Mouse (Mus musculus): ENCODE data around the gene Chuk. TPM values are rescaled to one million over a fixed set of nuclear protein-coding genes. Genes with fewer than 3 reads are reported as not detected.
"Not testable (repeated sequence)": the region's sequence is repeated elsewhere in the genome, so short reads cannot be mapped to it uniquely, and the experiment has no call there.

Gene Chuk
- polyA plus RNA-seq (2012; rRNA removed) = 102 and 117 TPM in 2 replicates

DNA sequence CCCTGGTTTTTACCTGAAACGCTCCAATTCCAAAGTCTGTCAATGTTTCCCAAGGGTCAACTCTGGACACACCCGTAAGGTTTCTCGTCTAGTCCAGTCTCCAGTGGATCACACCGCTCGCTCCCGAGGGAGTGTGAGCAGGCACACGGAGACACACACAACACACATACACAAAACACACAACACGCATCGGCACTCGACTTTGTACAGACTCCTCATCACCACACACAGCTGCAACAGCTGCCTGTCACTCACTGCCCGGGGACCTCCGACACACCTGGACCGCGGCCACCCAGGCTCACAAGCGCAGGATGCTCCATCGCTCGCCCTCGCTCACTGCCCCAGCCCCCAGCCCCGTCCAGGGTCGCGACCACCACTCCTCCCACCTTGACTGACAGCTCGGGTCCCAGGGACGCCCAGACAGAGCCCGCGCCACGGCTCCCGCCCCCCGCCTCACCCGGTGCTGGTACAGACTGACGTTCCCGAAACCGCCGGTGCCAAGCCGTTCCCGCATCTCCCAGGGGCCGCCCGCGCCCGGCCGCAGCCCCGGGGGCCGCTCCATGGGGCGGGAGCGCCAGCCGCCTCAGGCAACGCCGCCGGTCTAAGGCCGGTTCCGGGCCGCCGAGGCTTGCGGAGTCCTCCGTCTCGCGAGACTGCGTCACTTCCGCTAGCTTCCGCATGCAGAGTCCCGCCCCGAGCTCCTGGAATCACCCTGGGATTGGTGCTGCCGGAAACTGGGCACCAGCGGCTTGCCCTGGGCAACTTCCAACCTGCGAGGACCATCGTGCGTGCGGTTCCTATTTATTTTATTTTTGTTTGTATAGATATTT lies at the start of gene Chuk:
Chuk (minus strand) TSS at position 650 of the 830 bp plus-strand sequence.
- DNase-seq (ENCODE audit: extremely low spot score in 1 of 2, low spot score in 1 of 2) = peak; percentile 89 to 96

DNA sequence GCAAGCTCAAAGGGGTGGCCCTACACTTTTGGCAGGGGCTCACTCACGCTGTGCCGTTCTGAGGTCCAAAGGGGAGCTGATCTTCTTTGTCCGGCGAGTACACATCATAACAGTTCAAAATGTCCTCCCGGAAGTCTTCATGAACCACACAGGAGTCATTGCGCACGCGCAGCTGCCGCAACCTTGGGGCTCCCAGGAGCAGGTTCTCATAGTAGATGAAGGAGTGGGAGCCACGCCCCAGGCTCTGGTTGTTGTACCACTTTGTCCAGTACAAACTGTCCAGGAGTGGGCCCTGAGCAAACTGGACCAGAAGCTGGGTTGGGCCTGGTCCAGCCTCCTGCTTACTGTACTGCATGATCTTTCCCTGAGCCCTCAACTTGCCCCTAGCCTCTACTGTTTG lies 49.7 kb upstream of the Chuk start:
- no peak for DNase-seq (ENCODE audit: extremely low spot score in 1 of 2, low spot score in 1 of 2)

DNA sequence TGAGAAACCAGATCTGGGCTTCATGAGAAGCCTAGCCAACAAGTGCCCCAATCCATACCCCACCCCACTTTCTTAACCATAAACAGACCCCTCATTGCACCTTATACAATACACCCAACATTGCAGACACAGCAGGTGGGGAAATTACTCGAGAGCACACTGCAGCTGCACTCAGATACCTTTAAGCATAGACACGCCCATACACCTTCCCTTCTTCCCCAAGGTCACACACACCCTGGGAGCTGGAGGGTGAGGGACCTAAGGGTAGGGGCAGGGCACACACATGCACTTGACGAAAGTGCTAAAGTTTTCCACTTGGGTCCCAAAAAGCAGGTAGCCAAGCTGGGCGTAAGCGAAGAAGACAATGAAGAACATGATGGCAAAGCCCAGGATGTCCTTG lies 46.5 kb upstream of the Chuk start:
- no peak for DNase-seq (ENCODE audit: extremely low spot score in 1 of 2, low spot score in 1 of 2)

DNA sequence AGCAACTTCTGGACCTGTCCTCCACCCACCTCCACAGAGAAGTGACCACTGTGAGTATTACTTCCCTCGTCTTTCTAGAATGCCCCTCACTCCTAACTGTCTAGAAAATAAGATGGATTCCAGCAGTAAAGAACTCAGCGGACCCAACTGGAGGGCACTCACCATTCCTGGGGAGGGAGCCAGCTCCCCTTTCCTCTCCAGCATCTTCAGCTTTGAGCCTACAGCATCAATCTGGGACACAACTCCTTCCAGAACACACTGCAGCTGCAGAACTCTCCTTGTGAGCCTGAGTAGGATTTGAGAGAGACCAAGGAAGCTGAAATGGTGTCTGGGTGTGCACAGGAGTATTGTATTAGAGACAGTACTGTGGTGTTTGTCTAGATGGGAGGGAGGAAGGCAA lies 41.7 kb upstream of the Chuk start:
- DNase-seq (ENCODE audit: extremely low spot score in 1 of 2, low spot score in 1 of 2) = no peak

DNA sequence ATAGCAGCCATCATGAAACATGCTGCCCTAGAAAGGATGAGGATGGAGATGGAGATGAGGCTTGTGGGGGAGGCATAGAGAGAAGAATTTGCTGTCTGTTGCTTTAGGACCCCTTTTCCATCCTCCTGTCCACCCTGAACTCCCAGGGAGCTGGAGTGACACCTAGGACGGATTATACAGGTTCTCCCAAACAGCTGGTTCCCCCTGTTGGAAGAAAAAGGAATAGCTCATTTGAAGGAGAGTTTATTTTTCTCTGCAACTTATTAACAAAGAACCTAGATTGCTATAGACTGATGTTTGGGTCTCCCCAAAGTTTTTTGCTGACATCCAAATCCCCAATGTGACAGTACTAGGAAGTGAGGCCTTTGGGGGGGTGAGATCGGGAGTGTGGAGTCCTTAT lies 41.1 kb upstream of the Chuk start:
- no peak for DNase-seq (ENCODE audit: extremely low spot score in 1 of 2, low spot score in 1 of 2)

DNA sequence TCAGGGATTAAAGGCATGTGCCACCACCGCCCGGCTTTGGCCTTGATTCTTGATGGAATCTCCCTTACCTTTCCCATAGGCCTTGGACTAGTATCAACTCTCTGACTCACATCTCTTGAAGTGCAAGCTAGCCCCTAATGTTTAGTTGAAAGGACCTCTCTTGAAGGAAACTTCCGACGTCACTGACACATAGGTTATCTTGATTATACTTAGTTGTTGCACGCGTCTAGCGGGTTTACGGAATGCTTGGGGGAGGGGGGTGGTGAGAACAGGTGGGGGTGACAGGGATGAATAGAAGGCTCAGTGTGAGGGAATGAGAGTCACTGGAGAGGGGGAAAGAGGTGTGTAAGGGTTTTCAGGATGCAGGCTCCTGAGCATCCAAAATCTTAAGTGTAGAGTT lies 39.7 kb upstream of the Chuk start:
- DNase-seq (ENCODE audit: extremely low spot score in 1 of 2, low spot score in 1 of 2) = no peak

DNA sequence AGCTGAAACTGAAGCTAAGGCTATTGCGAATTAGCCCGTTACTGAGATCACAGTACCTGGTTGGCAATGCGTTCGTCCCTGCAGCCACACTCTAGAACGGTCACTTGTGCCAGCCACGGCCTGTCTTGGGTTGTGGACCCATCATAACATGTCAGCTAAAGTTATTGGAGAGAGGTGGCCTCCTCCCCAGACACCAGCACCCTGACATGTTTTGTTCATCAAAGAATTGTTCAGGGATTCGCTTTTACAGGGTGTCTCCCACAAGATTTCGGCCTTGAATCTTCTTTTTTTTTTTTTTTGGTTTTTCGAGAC lies 39.2 kb upstream of the Chuk start:
- DNase-seq (ENCODE audit: extremely low spot score in 1 of 2, low spot score in 1 of 2) = no peak

DNA sequence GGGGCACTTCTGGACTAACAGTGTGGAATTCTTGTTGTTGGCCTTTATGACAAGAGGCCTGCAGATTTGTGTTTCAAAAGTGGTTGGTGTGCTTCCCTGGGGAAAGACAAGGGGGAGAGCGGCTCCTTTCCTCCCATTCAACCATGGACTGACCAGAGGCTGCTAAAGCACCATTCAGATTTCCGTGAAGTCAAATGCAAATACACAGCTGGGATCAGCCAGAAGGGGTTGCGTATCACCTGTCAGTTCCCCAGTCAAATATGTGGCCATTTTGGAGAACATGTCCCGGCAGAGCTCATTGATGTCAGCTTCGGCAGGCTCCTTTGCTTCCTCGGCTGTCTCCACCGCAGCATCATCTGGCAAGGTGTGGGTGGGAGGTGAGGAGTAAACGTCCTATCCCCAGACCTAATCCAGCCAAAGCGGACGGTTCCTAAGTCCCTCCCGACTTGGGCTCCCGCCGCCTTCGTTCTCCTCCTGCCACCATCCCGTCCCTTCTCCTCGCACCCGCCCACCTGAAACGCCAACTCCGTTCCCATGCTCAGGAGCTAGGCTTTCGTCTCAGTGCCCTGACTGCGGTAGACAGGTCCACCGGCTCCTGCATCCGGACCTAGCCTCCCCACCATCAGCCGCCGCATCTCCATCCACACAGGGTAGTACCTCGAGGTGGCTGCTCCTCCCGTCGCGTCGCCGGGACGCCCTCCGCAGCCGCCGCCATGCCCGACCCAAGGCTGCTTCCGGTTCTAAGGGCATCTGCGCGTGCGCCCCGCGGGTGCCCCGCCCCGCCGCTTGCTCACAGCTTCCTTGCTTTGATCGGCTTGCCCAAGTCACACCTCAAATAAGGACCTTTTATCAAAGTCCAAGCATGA lies 38.7 kb upstream of the Chuk start, which contains the start of gene Bloc1s2:
Bloc1s2 (minus strand) TSS at position 745 of the 866 bp plus-strand sequence.
- peak; percentile 76 to 93 for DNase-seq (ENCODE audit: extremely low spot score in 1 of 2, low spot score in 1 of 2)

DNA sequence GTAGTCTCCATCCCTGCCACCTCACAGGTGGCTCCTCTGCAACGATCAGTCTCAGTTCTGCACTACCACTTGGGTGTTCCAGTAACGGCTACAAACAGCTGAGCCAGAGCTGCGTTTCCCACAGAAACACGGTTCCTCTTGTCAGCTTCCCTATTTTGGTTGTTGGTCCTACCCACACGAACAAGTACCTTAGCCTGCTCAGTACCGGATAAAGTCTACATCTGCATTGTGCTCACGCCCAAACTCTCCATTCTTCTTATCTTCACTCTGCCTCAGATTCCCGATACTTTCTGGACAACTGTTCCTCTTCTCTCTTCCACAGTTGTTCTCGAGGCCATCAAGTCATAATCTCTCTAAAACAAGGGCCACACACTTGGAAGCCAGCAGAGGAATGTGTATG lies 37.1 kb upstream of the Chuk start:
- DNase-seq (ENCODE audit: extremely low spot score in 1 of 2, low spot score in 1 of 2) = no peak

DNA sequence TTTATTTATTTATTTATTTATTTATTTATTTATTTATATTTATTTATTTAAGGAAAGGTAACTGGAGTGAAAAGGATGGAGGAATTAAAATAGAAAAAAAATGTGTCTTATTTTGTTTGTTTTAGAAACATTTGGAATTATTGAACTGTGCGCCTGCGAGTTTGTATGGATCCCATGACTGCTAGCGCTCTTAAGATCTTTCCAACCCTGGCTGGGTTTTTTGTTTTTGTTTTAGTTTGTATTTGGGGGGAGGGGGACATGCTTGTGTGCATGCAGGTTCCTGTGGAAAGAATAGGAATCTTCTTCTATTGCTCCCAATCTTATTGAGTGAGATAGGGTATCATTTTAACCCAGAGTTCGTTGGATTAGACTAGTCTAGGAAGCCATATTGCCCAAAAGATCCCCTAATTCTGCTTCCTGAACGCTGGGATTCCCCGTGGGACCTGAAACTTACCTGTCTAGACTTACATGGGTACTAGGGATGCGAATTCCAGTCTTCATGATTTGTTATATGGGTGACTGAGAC lies 28.7 kb upstream of the Chuk start:
- DNase-seq (ENCODE audit: extremely low spot score in 1 of 2, low spot score in 1 of 2) = no peak

DNA sequence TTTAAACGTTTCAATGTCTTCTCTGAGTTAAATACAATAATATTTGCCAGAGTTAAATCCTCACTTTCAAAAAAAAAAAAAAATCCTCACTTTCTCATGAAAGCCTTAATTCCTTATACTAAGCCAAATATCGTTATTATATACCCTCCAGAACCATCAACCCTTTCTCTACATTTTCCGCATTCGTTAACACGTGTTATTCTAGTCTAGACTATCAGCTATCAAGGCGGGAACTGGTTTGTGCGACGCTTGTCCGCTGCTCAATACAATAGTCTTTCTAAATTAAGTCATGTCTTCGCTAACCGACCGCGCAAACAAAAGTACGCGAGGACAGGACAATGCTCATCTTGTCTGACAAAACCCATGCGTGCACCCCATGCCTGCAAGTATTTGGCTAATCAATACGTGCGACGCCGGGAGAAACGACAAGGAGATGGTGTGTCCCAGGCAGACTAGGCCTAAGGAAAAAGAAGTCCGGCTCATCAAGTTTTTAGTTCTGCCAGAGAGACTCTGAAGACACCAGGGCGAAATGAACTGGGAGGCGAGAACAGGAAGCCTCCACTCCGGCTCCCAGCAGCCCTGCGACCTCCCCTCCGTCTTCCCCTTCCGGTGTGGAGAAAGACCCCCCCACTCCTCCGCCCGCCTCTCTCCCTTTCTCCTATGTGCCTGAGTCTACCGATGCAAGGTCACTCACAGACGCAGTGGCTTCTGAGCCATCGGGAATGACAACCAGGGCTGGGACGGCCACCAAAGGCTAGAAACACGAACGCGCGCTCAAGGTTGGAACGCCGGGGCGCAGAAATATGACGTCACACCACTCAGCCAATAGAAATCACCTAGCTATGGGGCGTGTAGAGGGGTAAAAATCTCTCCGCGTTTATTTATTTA lies 28.0 kb upstream of the Chuk start, which contains the start of gene Cwf19l1:
Cwf19l1 (minus strand) TSS at position 805 of the 888 bp plus-strand sequence.
- peak; percentile 73 to 92 for DNase-seq (ENCODE audit: extremely low spot score in 1 of 2, low spot score in 1 of 2)

DNA sequence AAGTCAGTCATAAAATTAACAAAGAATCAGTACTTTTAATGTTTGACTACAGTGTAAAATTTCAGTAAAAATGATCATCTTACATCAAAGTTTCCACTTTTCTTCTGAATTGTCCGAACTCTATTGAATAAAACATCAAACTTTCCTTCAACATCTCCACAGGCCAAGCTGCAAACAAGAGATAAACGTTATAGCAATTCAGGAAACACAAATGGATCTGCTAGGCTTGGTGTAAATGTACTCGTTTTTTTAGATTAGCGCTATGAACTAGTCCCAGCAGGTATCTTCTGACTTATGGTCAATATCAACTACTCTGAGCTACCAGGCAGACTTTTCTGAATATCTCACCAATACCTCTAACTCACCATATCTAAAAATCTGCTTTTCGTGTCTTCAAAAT lies 25.6 kb upstream of the Chuk start:
- DNase-seq (ENCODE audit: extremely low spot score in 1 of 2, low spot score in 1 of 2) = no peak

DNA sequence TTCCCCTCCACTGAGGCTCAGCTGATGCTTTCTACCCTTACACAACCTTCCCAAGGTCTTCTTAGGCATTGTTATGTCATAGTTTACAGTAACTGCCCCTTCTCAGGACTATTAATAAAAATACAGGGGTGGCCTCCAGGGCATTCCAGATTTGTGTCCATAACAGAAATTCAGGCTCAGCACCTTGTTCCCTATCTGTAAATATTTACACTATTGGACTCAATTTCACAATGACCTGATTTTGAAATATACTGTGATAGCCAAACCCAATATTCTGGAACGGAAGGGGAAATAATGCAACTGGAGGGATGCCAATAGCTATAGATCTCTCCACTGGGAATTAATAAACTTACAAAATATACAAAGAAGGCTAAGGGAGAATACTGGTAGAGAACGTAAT lies 21.3 kb upstream of the Chuk start:
- no peak for DNase-seq (ENCODE audit: extremely low spot score in 1 of 2, low spot score in 1 of 2)

DNA sequence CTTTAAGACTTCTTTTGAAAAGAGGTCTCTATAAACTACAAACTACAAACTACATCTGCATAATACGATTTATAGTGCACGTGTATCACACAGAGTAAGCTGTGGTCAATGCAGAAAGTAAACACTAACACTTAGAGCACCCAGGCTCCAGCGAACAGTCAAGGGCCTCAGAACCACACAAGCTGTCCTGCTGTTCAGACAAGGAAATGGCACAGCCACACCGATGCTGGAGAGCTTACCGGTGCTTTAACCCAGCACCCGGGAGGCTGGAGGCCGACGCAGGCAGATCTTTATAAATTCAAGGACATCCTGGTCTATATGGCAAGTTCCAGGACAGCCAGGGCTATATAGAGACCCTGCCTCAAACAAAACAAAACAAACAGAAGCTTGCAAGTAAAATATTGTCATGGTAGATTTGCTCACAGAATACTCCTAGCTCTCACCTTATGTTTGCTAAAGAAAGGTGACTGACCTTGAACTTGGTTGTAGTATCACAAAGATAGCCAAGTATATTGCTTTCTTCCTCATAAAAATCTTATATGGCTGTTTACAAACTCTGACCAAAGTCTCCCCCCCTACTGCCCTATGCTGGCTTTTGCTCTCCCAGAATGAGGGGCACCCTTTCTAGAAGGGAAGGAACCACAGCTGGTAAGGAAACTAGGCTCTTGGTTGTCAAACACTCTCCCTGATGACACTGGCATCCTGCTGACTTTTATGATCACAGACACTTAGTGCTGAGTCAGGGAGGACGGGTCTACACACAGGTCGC lies 20.6 kb upstream of the Chuk start:
- DNase-seq (ENCODE audit: extremely low spot score in 1 of 2, low spot score in 1 of 2) = no peak

DNA sequence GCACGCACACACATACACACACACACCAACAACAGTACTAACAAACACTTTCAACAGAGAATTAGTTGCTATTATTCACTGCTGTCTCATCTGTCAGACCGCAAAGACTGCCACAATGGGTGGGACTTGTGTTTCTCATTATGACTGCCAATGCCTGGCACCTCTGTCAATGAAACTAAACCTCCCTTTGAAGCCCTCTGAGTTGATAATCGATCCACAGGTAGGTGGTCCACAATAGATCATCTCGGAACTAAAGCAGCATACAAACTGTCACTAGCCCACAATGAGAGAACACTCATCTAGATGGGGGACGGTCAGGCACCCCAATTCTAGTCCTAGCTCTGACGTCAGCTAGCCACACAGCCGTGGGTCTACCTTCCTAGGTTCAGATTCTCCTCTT lies 13.9 kb upstream of the Chuk start:
- DNase-seq (ENCODE audit: extremely low spot score in 1 of 2, low spot score in 1 of 2) = no peak

DNA sequence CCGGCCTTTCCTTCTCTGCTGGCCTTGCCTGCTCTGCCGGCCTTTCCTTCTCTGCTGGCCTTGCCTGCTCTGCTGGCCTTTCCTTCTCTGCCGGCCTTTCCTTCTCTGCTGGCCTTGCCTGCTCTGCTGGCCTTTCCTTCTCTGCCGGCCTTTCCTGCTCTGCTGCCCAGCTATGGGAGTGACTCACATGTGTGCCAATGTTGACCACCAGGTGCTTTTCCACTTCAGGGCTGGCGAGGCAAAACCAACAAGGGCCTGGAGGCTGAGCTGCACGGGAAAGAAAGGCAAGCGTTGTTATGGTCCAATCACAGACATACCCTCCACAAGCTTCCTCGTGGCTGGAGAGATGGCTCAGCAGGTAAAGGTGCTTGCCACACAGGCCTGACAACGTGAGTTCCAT lies 13.4 kb upstream of the Chuk start:
- DNase-seq (ENCODE audit: extremely low spot score in 1 of 2, low spot score in 1 of 2) = not testable (repeated sequence)

DNA sequence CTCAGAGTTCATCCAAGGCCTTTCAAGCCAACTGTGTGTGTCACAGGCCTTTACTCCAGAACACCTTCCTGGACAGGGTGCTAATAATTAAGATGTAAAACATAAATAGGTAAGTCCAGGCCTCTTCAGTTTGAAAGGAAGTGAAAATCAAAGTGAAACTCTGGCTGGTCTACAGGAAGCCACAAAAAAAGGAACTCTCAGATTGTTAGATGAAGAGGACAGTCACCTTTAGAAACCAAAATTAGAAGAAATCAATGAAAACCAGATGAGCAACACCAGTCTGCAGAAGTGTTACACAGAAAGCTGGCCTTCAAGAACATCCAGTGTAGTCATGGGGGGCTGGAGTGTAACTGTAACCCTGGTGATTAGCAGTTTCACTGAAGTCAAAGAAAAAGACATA lies 10.5 kb upstream of the Chuk start:
- no peak for DNase-seq (ENCODE audit: extremely low spot score in 1 of 2, low spot score in 1 of 2)

DNA sequence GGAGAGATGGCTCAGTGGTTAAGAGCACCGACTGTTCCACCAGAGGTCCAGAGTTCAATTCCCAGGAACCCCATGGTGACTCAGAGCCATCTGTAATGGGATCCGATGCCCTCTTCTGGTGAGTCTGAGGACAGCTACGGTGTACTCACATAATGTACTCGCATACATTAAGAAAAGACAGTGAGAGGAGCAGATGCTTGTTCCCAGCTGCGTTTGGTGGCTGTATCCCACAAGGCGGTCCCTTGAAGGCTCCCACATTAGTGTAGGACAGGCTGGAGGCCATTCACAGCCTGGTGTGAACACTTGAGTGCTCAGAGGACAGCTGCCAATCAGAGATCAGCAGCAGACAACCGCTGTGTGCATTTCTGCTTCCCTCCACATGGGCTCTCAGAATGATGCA lies 4.4 kb upstream of the Chuk start:
- no peak for DNase-seq (ENCODE audit: extremely low spot score in 1 of 2, low spot score in 1 of 2)

DNA sequence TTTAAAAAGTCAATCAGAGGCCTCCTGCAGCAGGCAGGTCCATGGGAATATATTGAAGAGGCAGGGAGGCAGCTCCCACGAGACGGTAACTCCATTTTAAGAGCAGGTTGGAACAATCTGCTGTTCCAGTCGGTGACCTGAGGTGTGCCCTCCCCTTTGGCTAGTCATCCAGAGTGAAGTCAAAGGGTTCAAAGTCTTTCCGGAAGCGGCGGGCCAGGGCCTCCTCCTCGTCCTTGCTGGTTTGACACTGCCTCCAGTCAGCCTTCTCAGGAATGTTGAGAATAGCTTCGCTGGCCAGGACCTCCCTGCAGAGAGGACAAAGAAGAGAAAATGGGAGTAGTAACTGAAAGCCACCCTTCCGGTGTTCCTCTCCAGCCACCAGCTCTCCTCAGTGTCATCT lies 3.1 kb upstream of the Chuk start:
- DNase-seq (ENCODE audit: extremely low spot score in 1 of 2, low spot score in 1 of 2) = no peak

DNA sequence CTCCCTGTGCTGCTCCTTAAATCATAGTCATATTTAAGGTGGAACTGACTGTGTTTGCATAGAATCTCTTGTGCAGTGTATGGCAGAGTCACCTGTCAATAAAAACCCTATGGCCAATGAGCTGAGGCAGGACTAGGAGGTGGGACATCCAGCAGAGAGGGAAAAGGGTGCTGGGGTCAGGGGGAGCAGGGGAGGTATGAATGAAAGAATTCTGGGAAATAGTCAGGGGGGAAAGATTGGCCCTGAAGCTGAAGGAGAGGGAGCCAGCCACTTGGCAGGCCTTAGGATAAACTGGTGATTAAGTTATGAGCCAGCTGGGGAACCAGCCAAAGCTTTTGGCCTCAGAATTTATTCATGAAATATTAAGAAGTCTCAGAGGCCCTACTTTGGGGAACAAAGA lies 1.7 kb upstream of the Chuk start:
- no peak for DNase-seq (ENCODE audit: extremely low spot score in 1 of 2, low spot score in 1 of 2)

Data from frontal cortex, adult 2 months (tissue).